Mouse (Mus musculus) T-cell, adult 2 months (primary cell): ENCODE measurements around the gene Creb3l4.
"Not testable (repeated sequence)": the region's sequence is repeated elsewhere in the genome, so short reads cannot be mapped to it uniquely, and the experiment has no call there.

Source experiments
- DNase-seq: peaks from one replicate; pipeline ENCODE4 v3.0.0; 2022; ENCODE audit warnings: low spot score

The Creb3l4 gene

GRCm38 (mm10) chr3:90265034-90265931 is 22.0 kb upstream of the Creb3l4 start, which contains the start of gene Dennd4b:
Gene Dennd4b, plus strand, starts transcription at chr3:90265185.
- peak; percentile 91 for DNase-seq

GRCm38 (mm10) chr3:90264687-90265033 is 21.3 kb upstream of the Creb3l4 start:
- no peak for DNase-seq

- no peak for DNase-seq
Observed at GRCm38 (mm10) chr3:90263121-90263771, 19.9 kb upstream of the Creb3l4 start.

GRCm38 (mm10) chr3:90258521-90258920 is 15.2 kb upstream of the Creb3l4 start:
- no peak for DNase-seq

- no peak for DNase-seq
Observed at GRCm38 (mm10) chr3:90256731-90257530, 13.6 kb upstream of the Creb3l4 start.

GRCm38 (mm10) chr3:90255784-90256353 is 12.6 kb upstream of the Creb3l4 start:
- DNase-seq = no peak

GRCm38 (mm10) chr3:90255194-90255565 is 11.9 kb upstream of the Creb3l4 start:
- DNase-seq = no peak

- peak; percentile 21 for DNase-seq
Observed at GRCm38 (mm10) chr3:90254419-90255193, 11.3 kb upstream of the Creb3l4 start.

- DNase-seq = peak; percentile 93
Observed at GRCm38 (mm10) chr3:90253653-90254418, 10.5 kb upstream of the Creb3l4 start, which contains the start of gene Crtc2. Gene Crtc2, plus strand, starts transcription at chr3:90254163.

GRCm38 (mm10) chr3:90253174-90253573 is 9.9 kb upstream of the Creb3l4 start:
- not testable (repeated sequence) for DNase-seq

GRCm38 (mm10) chr3:90252659-90253058 is 9.3 kb upstream of the Creb3l4 start:
- not testable (repeated sequence) for DNase-seq

GRCm38 (mm10) chr3:90251731-90252226 is 8.5 kb upstream of the Creb3l4 start:
- not testable (repeated sequence) for DNase-seq

GRCm38 (mm10) chr3:90250791-90251190 is 7.5 kb upstream of the Creb3l4 start:
- DNase-seq = no peak

GRCm38 (mm10) chr3:90248746-90249100 is 5.4 kb upstream of the Creb3l4 start:
- no peak for DNase-seq

- peak; percentile 86 for DNase-seq
Observed at GRCm38 (mm10) chr3:90247960-90248745, 4.8 kb upstream of the Creb3l4 start, which contains the start of gene Slc39a1. Gene Slc39a1, plus strand, starts transcription at chr3:90248172.

- DNase-seq = no peak
Observed at GRCm38 (mm10) chr3:90247630-90247959, 4.3 kb upstream of the Creb3l4 start.

- DNase-seq = no peak
Observed at GRCm38 (mm10) chr3:90245406-90245805, 2.1 kb upstream of the Creb3l4 start.

- no peak for DNase-seq
Observed at GRCm38 (mm10) chr3:90241669-90242358, 1.5 kb downstream of the Creb3l4 start.

- no peak for DNase-seq
Observed at GRCm38 (mm10) chr3:90241251-90241650, 2.1 kb downstream of the Creb3l4 start.
